Mouse (Mus musculus): ENCODE data around the gene Rgs8.

DNA sequence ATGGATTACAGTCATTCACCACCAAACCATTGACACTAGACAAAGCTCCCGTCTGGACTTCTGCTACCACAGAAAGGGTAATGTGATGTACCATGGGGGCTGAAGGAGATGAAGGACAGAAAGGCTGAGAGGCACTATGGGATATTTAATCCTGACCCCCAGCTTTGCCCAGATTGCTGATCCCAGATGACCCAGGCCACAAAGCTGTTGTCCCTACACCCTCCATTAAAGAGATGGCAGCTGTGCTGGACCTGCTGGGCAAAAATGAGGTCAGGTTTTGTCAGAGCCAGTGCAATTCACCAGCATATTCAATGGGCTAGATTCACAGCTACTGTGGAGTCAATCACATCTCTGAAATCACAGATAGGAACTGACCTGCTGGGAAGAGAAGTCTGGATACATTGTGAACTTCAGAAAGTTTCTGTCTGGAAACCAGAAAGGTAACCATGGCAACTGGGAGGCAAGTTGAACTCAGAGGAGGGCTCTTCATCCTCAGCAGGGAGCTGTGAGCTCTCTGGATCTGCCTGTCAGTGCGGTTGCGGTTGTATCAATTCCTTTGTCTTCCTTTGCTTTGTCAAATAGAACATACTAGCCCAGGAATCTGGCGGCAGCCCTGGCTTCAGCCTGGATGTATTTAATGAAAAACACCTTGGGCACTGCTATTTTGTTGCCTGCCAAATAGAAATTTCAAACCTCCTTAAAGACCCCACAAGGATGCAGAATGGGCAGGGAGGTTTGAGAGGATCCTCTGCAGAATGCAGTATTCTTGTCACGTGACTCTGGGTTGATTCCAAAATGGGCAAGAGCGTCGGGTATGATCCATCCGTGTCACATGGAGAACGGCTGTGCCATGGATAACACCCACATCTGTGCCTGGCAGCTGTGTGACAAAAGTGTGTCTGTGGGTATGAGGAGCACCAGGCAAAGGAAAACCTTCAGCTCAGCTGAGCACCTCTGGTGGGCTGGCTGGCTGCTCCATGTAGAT, 84.6 kb downstream of the Rgs8 start:
- TF ChIP-seq CTCF (IDR thresholded peaks at IDR 0.05; ENCODE audit: control insufficient read depth, insufficient read depth, low read length) (no peak), POLR2A (IDR thresholded peaks at IDR 0.05; ENCODE audit: borderline replicate concordance, control insufficient read depth, low read depth, low read length) (no peak)
